Mouse (Mus musculus): ENCODE results near the gene Pard6b. TPM values are rescaled to one million over a fixed set of nuclear protein-coding genes. Genes with fewer than 3 reads are reported as not detected.
A peak's percentile ranks its signal among the peaks of the same experiment; 100 is the strongest.

Pard6b gene
- polyA plus RNA-seq, 1 experiment from 2014 or later: 7.1 TPM

- 36% methylated on average over 5 of the region's 5 CpGs for WGBS
- ATAC-seq (ENCODE audit: low FRiP score) (no peak), DNase-seq (ENCODE audit: low spot score) (peak; percentile 24)
- no peaks in the 10 kb centered on the region for H3K27me3 ChIP-seq (ENCODE audit: control insufficient read depth, insufficient read depth, low read length)
- no peaks in the 10 kb centered on the region for H3K4me1 ChIP-seq (replicated peaks; ENCODE audit: control insufficient read depth, insufficient read depth, low read length)
- no peak overlapping the region for H3K27ac ChIP-seq (ENCODE audit: low read depth, low read length)
- no peak overlapping the region for H3K4me2 ChIP-seq (replicated peaks; ENCODE audit: low read depth, low read length)
- no peaks in the 10 kb centered on the region for H3K36me3 ChIP-seq (ENCODE audit: control insufficient read depth, insufficient read depth, low read length)
- no peaks in the 10 kb centered on the region for H3K9me3 ChIP-seq (ENCODE audit: control insufficient read depth, low read length)
- H3K9ac ChIP-seq (ENCODE audit: low read depth, low read length): no peak overlapping the region
- no peak overlapping the region for H3K4me3 ChIP-seq (ENCODE audit: low read depth, low read length)
Observed at GRCm38 (mm10) chr2:168143794-168144193, 63.0 kb downstream of the Pard6b start.

GRCm38 (mm10) chr2:168145437-168145836, 64.6 kb downstream of the Pard6b start:
- Histone ChIP-seq H3K4me3 (ENCODE audit: low read depth, low read length) (no peak overlapping the region), H3K9ac (ENCODE audit: low read depth, low read length) (no peak overlapping the region), H3K27ac (ENCODE audit: low read depth, low read length) (no peak overlapping the region), H3K4me2 (replicated peaks; ENCODE audit: low read depth, low read length) (no peak overlapping the region), H3K9me3 (ENCODE audit: control insufficient read depth, low read length) (no peaks in the 10 kb centered on the region), H3K4me1 (replicated peaks; ENCODE audit: control insufficient read depth, insufficient read depth, low read length) (no peaks in the 10 kb centered on the region), H3K36me3 (ENCODE audit: control insufficient read depth, insufficient read depth, low read length) (no peaks in the 10 kb centered on the region), H3K27me3 (ENCODE audit: control insufficient read depth, insufficient read depth, low read length) (no peaks in the 10 kb centered on the region)
- ATAC-seq (ENCODE audit: low FRiP score): no peak
- no peak for DNase-seq (ENCODE audit: low spot score)
- 87% methylated on average over 2 of the region's 2 CpGs for WGBS

- H3K4me2 ChIP-seq (replicated peaks; ENCODE audit: low read depth, low read length): no peak overlapping the region
- H3K27ac ChIP-seq (ENCODE audit: low read depth, low read length): no peak overlapping the region
- H3K4me1 ChIP-seq (replicated peaks; ENCODE audit: control insufficient read depth, insufficient read depth, low read length): no peaks in the 10 kb centered on the region
- WGBS: 62% methylated on average over 22 of the region's 22 CpGs
- H3K9me3 ChIP-seq (ENCODE audit: control insufficient read depth, low read length): no peaks in the 10 kb centered on the region
- no peak for ATAC-seq (ENCODE audit: low FRiP score)
- no peak overlapping the region for H3K4me3 ChIP-seq (ENCODE audit: low read depth, low read length)
- no peak for DNase-seq (ENCODE audit: low spot score)
- H3K27me3 ChIP-seq (ENCODE audit: control insufficient read depth, insufficient read depth, low read length): no peaks in the 10 kb centered on the region
- no peaks in the 10 kb centered on the region for H3K36me3 ChIP-seq (ENCODE audit: control insufficient read depth, insufficient read depth, low read length)
- no peak overlapping the region for H3K9ac ChIP-seq (ENCODE audit: low read depth, low read length)
Observed at GRCm38 (mm10) chr2:168147722-168148432, 67.1 kb downstream of the Pard6b start.

GRCm38 (mm10) chr2:168149241-168149640, 68.4 kb downstream of the Pard6b start:
- Histone ChIP-seq H3K27ac (ENCODE audit: low read depth, low read length) (no peak overlapping the region), H3K4me1 (replicated peaks; ENCODE audit: control insufficient read depth, insufficient read depth, low read length) (0 out of 2 replicates have a peak, but pooled peaks cover 3% of the 10 kb centered on the region), H3K9ac (ENCODE audit: low read depth, low read length) (no peak overlapping the region), H3K4me2 (replicated peaks; ENCODE audit: low read depth, low read length) (no peak overlapping the region), H3K4me3 (ENCODE audit: low read depth, low read length) (no peak overlapping the region), H3K36me3 (ENCODE audit: control insufficient read depth, insufficient read depth, low read length) (no peaks in the 10 kb centered on the region), H3K27me3 (ENCODE audit: control insufficient read depth, insufficient read depth, low read length) (no peaks in the 10 kb centered on the region), H3K9me3 (ENCODE audit: control insufficient read depth, low read length) (no peaks in the 10 kb centered on the region)
- ATAC-seq (ENCODE audit: low FRiP score) (no peak), DNase-seq (ENCODE audit: low spot score) (no peak)
- WGBS: 88% methylated on average over 8 of the region's 8 CpGs

Other genes with a start within 250 kb of the Pard6b start
- 81.9 and 90.3 TPM in 2 replicates for gene Ptpn1, start 148.9 kb upstream of the Pard6b start, polyA plus RNA-seq (2014; fragmentation: Nextera tagmentation; extraction: Ambion mirVana)
- gene Ripor3, start 70.4 kb upstream of the Pard6b start, polyA plus RNA-seq (2014; fragmentation: Nextera tagmentation; extraction: Ambion mirVana): 0.49 and 0.69 TPM in 2 replicates
- 2.8 and 8.5 TPM in 2 replicates for gene Adnp, start 126.1 kb downstream of the Pard6b start, polyA plus RNA-seq (2014; fragmentation: Nextera tagmentation; extraction: Ambion mirVana)
- gene Gm20716, start 149.4 kb downstream of the Pard6b start, polyA plus RNA-seq (2014; fragmentation: Nextera tagmentation; extraction: Ambion mirVana): 24.0 and 31.3 TPM in 2 replicates
- gene Dpm1, start 149.6 kb downstream of the Pard6b start, polyA plus RNA-seq (2014; fragmentation: Nextera tagmentation; extraction: Ambion mirVana): 60.4 and 65.1 TPM in 2 replicates
- 8.5 and 8.8 TPM in 2 replicates for gene Mocs3, start 149.6 kb downstream of the Pard6b start, polyA plus RNA-seq (2014; fragmentation: Nextera tagmentation; extraction: Ambion mirVana)
- gene Kcng1, start 200.7 kb downstream of the Pard6b start, polyA plus RNA-seq (2014; fragmentation: Nextera tagmentation; extraction: Ambion mirVana): 0.56 and 0.63 TPM in 2 replicates